Mouse (Mus musculus): ENCODE data around the gene Dnmt3b. TPM values are rescaled to one million over a fixed set of nuclear protein-coding genes. Genes with fewer than 3 reads are reported as not detected.

The Dnmt3b gene
- polyA plus RNA-seq, 1 experiment = 4.4 TPM

- Histone ChIP-seq H3K4me1 (replicated peaks; ENCODE audit: control insufficient read depth, insufficient read depth, low read length) (no peaks in the 10 kb centered on the region), H3K27ac (ENCODE audit: control insufficient read depth, insufficient read depth, low read length) (no peak overlapping the region), H3K4me3 (ENCODE audit: control insufficient read depth, insufficient read depth, low read length) (no peak overlapping the region), H3K27me3 (ENCODE audit: control insufficient read depth, insufficient read depth, low read length) (no peaks in the 10 kb centered on the region), H3K36me3 (ENCODE audit: control insufficient read depth, insufficient read depth, low read length) (no peaks in the 10 kb centered on the region)
- no peak for DNase-seq
- TF ChIP-seq POLR2A (IDR thresholded peaks at IDR 0.05; ENCODE audit: control insufficient read depth, extremely low read depth, insufficient read depth, low read length, poor library complexity) = no peak
- TF ChIP-seq CTCF (IDR thresholded peaks at IDR 0.05; ENCODE audit: borderline replicate concordance, control insufficient read depth, extremely low read depth, insufficient read depth, low read length, poor library complexity) = no peak
- WGBS = 93% methylated on average over 1 of the region's 1 CpGs
These were observed 73.8 kb downstream of the Dnmt3b start for GRCm38 (mm10) chr2:153723098-153723497.

- Histone ChIP-seq H3K4me1 (replicated peaks; ENCODE audit: control insufficient read depth, insufficient read depth, low read length) (no peaks in the 10 kb centered on the region), H3K36me3 (ENCODE audit: control insufficient read depth, insufficient read depth, low read length) (no peaks in the 10 kb centered on the region), H3K27ac (ENCODE audit: control insufficient read depth, insufficient read depth, low read length) (no peak overlapping the region), H3K4me3 (ENCODE audit: control insufficient read depth, insufficient read depth, low read length) (no peak overlapping the region), H3K27me3 (ENCODE audit: control insufficient read depth, insufficient read depth, low read length) (no peaks in the 10 kb centered on the region)
- 94% methylated on average over 2 of the region's 2 CpGs for WGBS
- no peak for TF ChIP-seq POLR2A (IDR thresholded peaks at IDR 0.05; ENCODE audit: control insufficient read depth, extremely low read depth, insufficient read depth, low read length, poor library complexity)
- TF ChIP-seq CTCF (IDR thresholded peaks at IDR 0.05; ENCODE audit: borderline replicate concordance, control insufficient read depth, extremely low read depth, insufficient read depth, low read length, poor library complexity) = no peak
- DNase-seq = no peak
These were observed 75.2 kb downstream of the Dnmt3b start for GRCm38 (mm10) chr2:153724424-153724823.

GRCm38 (mm10) chr2:153724871-153725270 lies 75.6 kb downstream of the Dnmt3b start:
- Histone ChIP-seq H3K27me3 (ENCODE audit: control insufficient read depth, insufficient read depth, low read length) (no peaks in the 10 kb centered on the region), H3K4me1 (replicated peaks; ENCODE audit: control insufficient read depth, insufficient read depth, low read length) (no peaks in the 10 kb centered on the region), H3K36me3 (ENCODE audit: control insufficient read depth, insufficient read depth, low read length) (no peaks in the 10 kb centered on the region), H3K4me3 (ENCODE audit: control insufficient read depth, insufficient read depth, low read length) (no peak overlapping the region), H3K27ac (ENCODE audit: control insufficient read depth, insufficient read depth, low read length) (no peak overlapping the region)
- WGBS = 95% methylated on average over 2 of the region's 2 CpGs
- no peak for DNase-seq
- TF ChIP-seq POLR2A (IDR thresholded peaks at IDR 0.05; ENCODE audit: control insufficient read depth, extremely low read depth, insufficient read depth, low read length, poor library complexity) (no peak), CTCF (IDR thresholded peaks at IDR 0.05; ENCODE audit: borderline replicate concordance, control insufficient read depth, extremely low read depth, insufficient read depth, low read length, poor library complexity) (no peak)

GRCm38 (mm10) chr2:153725291-153725690 lies 76.0 kb downstream of the Dnmt3b start:
- TF ChIP-seq CTCF (IDR thresholded peaks at IDR 0.05; ENCODE audit: borderline replicate concordance, control insufficient read depth, extremely low read depth, insufficient read depth, low read length, poor library complexity) (no peak), POLR2A (IDR thresholded peaks at IDR 0.05; ENCODE audit: control insufficient read depth, extremely low read depth, insufficient read depth, low read length, poor library complexity) (no peak)
- Histone ChIP-seq H3K36me3 (ENCODE audit: control insufficient read depth, insufficient read depth, low read length) (no peaks in the 10 kb centered on the region), H3K4me3 (ENCODE audit: control insufficient read depth, insufficient read depth, low read length) (no peak overlapping the region), H3K27me3 (ENCODE audit: control insufficient read depth, insufficient read depth, low read length) (no peaks in the 10 kb centered on the region), H3K27ac (ENCODE audit: control insufficient read depth, insufficient read depth, low read length) (no peak overlapping the region), H3K4me1 (replicated peaks; ENCODE audit: control insufficient read depth, insufficient read depth, low read length) (no peaks in the 10 kb centered on the region)
- 97% methylated on average over 4 of the region's 4 CpGs for WGBS
- DNase-seq = no peak

- peaks cover 14% of the 10 kb centered on the region for H3K4me1 ChIP-seq (replicated peaks; ENCODE audit: control insufficient read depth, insufficient read depth, low read length)
- H3K27me3 ChIP-seq (ENCODE audit: control insufficient read depth, insufficient read depth, low read length) = no peaks in the 10 kb centered on the region
- no peak for DNase-seq
- TF ChIP-seq POLR2A (IDR thresholded peaks at IDR 0.05; ENCODE audit: control insufficient read depth, extremely low read depth, insufficient read depth, low read length, poor library complexity) (no peak), CTCF (IDR thresholded peaks at IDR 0.05; ENCODE audit: borderline replicate concordance, control insufficient read depth, extremely low read depth, insufficient read depth, low read length, poor library complexity) (no peak)
- 32% methylated on average over 4 of the region's 4 CpGs for WGBS
- no peaks in the 10 kb centered on the region for H3K36me3 ChIP-seq (ENCODE audit: control insufficient read depth, insufficient read depth, low read length)
- no peak overlapping the region for H3K27ac ChIP-seq (ENCODE audit: control insufficient read depth, insufficient read depth, low read length)
- no peak overlapping the region for H3K4me3 ChIP-seq (ENCODE audit: control insufficient read depth, insufficient read depth, low read length)
These were observed 84.8 kb downstream of the Dnmt3b start for GRCm38 (mm10) chr2:153734033-153734432.

Other genes starting within 250 kb of the Dnmt3b start
- not detected in 2 replicates for gene 4930404H24Rik, start 156.7 kb upstream of the Dnmt3b start, polyA plus RNA-seq (2012; rRNA removed)
- gene Nol4l, start 119.5 kb upstream of the Dnmt3b start, polyA plus RNA-seq (2012; rRNA removed) = 4.2 and 4.4 TPM in 2 replicates
- gene Commd7, start 16.7 kb upstream of the Dnmt3b start, polyA plus RNA-seq (2012; rRNA removed) = 22.0 and 22.4 TPM in 2 replicates
- gene Dnmt3c, start 47.2 kb downstream of the Dnmt3b start, polyA plus RNA-seq (2012; rRNA removed) = not detected in 2 replicates
- 14.6 and 15.5 TPM in 2 replicates for gene Mapre1, start 91.8 kb downstream of the Dnmt3b start, polyA plus RNA-seq (2012; rRNA removed)
- 1.8 and 1.9 TPM in 2 replicates for gene Efcab8, start 130.5 kb downstream of the Dnmt3b start, polyA plus RNA-seq (2012; rRNA removed)
- gene Sun5, start 221.6 kb downstream of the Dnmt3b start, polyA plus RNA-seq (2012; rRNA removed) = not detected in 2 replicates
- 0.71 and 0.73 TPM in 2 replicates for gene Bpifb2, start 225.6 kb downstream of the Dnmt3b start, polyA plus RNA-seq (2012; rRNA removed)